11 mouse cellular contexts compared by ENCODE assay signal in the genomic region with DNA sequence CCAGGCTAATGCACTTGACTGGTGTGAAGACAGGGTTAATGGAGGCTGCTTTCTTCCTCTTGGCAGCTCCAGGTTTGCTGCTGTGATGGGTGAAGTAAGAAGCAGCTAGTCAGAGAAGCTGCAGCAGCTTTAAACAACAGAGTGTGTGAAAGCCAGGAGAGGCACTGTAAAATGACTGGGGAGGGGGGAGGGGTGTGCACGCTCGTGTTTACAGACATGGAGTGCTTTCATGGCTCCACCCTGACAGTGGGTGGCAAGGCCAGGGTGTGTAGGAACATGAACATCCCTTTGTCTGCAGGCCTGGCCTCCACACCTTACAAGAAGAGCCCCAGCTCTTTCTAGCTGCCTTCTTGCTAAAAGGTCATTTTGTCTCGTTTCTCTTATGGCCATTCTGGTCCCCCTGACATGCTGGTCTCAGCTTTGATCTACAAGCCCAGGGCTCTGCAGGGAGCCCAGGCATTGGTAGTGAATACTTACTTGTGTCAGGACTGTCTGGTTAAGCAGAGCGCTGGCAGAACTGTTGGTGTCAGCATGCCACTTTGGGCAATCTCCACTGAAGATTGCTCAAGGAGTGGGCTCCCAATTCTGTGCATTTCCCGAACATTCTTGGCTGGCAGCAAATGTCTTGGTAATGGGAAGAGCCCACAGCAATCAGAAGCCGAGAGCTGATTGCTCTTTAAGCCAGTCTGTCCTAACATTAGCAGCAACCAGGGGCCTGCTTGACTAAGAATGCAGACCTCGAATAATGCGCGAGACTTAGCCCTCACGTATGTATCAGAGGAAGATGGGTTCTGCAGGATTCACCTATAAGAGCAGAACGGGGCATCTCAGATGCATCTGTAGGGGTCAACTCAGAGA.
DNase-seq lines count a peak whose midpoint lies in the region; ATAC-seq and TF ChIP-seq lines count a peak whose summit lies in the region.
"Had no signal": no experiment of that assay in that cellular context is flagged by ENCODE, and none has a peak within 500 bp of the region (broad histone marks: within the 10 kb centered on the region; RNA-seq: fewer than 3 reads in every experiment).

No protein-coding gene starts in this region.

- H3K4me3 ChIP-seq in lung, embryonic 15.5 days = no peak overlapping the region
- H3K4me3 ChIP-seq in forebrain, postnatal 0 days (ENCODE audit: low read depth, low read length) = no peak overlapping the region
- no peak overlapping the region for H3K4me3 ChIP-seq in midbrain, embryonic 13.5 days (replicated peaks)

- no peaks in the 10 kb centered on the region for H3K36me3 ChIP-seq in lung, embryonic 15.5 days
- H3K36me3 ChIP-seq in forebrain, postnatal 0 days (ENCODE audit: insufficient read depth) = no peaks in the 10 kb centered on the region
- no peaks in the 10 kb centered on the region for H3K36me3 ChIP-seq in midbrain, embryonic 13.5 days

- no peak for ATAC-seq in lung, embryonic 15.5 days (ENCODE audit: borderline replicate concordance, extremely low read depth, low FRiP score, low TSS enrichment)
- ATAC-seq in forebrain, postnatal 0 days = peak; percentile 61
- ATAC-seq in midbrain, embryonic 13.5 days = peak; percentile 38; the same call in 1 of the 2 replicates
- no peak for ATAC-seq in monocyte, adult 5-6 weeks (replicated peaks; ENCODE audit: insufficient number of reproducible peaks, low FRiP score, low TSS enrichment, poor library complexity, severe bottlenecking)

- peak overlapping the region; percentile 47 for H3K27ac ChIP-seq in lung, embryonic 15.5 days
- H3K27ac ChIP-seq in forebrain, postnatal 0 days (ENCODE audit: low read depth, low read length) = peak overlapping the region; percentile 66
- H3K27ac ChIP-seq in midbrain, embryonic 13.5 days = peak overlapping the region; percentile 4; the same call in 1 of the 2 replicates

- H3K9ac ChIP-seq in lung, embryonic 15.5 days = no peak overlapping the region
- H3K9ac ChIP-seq in forebrain, postnatal 0 days = peak overlapping the region; percentile 6
- H3K9ac ChIP-seq in midbrain, embryonic 13.5 days (replicated peaks) = no peak overlapping the region

- 46% methylated on average over 11 of the region's 11 CpGs for WGBS in lung, embryonic 15.5 days
- WGBS in forebrain, postnatal 0 days = 37% methylated on average over 11 of the region's 11 CpGs
- 49% methylated on average over 11 of the region's 11 CpGs for WGBS in midbrain, embryonic 13.5 days

- H3K4me2 ChIP-seq in lung, embryonic 15.5 days = no peak overlapping the region
- H3K4me2 ChIP-seq in forebrain, postnatal 0 days (ENCODE audit: low read depth) = no peak overlapping the region
- no peak overlapping the region for H3K4me2 ChIP-seq in midbrain, embryonic 13.5 days (replicated peaks)

- H3K4me1 ChIP-seq in lung, embryonic 15.5 days = peaks cover 23% of the 10 kb centered on the region
- peaks cover 12% of the 10 kb centered on the region; the same call in 1 of the 2 replicates for H3K4me1 ChIP-seq in forebrain, postnatal 0 days (ENCODE audit: insufficient read depth)
- H3K4me1 ChIP-seq in midbrain, embryonic 13.5 days (replicated peaks) = peaks cover 19% of the 10 kb centered on the region

- H3K9me3 ChIP-seq in lung, embryonic 15.5 days = no peaks in the 10 kb centered on the region
- H3K9me3 ChIP-seq in forebrain, postnatal 0 days (ENCODE audit: low read length) = no peaks in the 10 kb centered on the region
- H3K9me3 ChIP-seq in midbrain, embryonic 13.5 days = no peaks in the 10 kb centered on the region

- TF ChIP-seq CTCF in forebrain, postnatal 0 days (IDR thresholded peaks at IDR 0.05; ENCODE audit: low read depth) = no peak

- peak; percentile 3 for DNase-seq in adrenal gland, adult 2 months
- no peak for DNase-seq in adrenal gland, postnatal 4 days (ENCODE audit: low spot score in 2 of 2)
- no peak for DNase-seq in lung, adult 18-20 months
- DNase-seq in forebrain, postnatal 0 days = peak; percentile 58
- DNase-seq in thymus, adult 18-20 months = no peak
- DNase-seq: gastrocnemius, postnatal 14 days; heart, postnatal 4 days had no signal

- H3K27me3 ChIP-seq in lung, embryonic 15.5 days = no peaks in the 10 kb centered on the region
- H3K27me3 ChIP-seq in forebrain, postnatal 0 days (ENCODE audit: insufficient read depth, low read length) = no peaks in the 10 kb centered on the region
- H3K27me3 ChIP-seq in midbrain, embryonic 13.5 days = no peaks in the 10 kb centered on the region
- H3K27me3 ChIP-seq: megakaryocyte, embryonic 14.5 days had no signal

Comparison
In these comparisons a context has a peak if more than half of its experiments do, and no peak if none do; other contexts are left out.
1. DNase-seq: peak in adrenal gland, adult 2 months (single experiment) and forebrain, postnatal 0 days (single experiment); none in adrenal gland, postnatal 4 days (0 of 2), lung, adult 18-20 months (0 of 2) and thymus, adult 18-20 months (0 of 2).
2. ATAC-seq: peak in forebrain, postnatal 0 days (single experiment) and midbrain, embryonic 13.5 days (single experiment); none in lung, embryonic 15.5 days (single experiment) and monocyte, adult 5-6 weeks (single experiment).
3. H3K27ac ChIP-seq: peak in every context shown above with its lines; median percentile 66 in forebrain, postnatal 0 days; 47 in lung, embryonic 15.5 days; 4 in midbrain, embryonic 13.5 days.